Mouse (Mus musculus): Measurements from ENCODE around the gene Egfl6. TPM values are rescaled to one million over a fixed set of nuclear protein-coding genes. Genes with fewer than 3 reads are reported as not detected.
"Not testable (repeated sequence)": the region's sequence is repeated elsewhere in the genome, so short reads cannot be mapped to it uniquely, and the experiment has no call there.

Gene Egfl6
- polyA plus RNA-seq, 1 experiment from 2014 or later, result 1.6 TPM

GRCm38 (mm10) chrX:166531671-166532070 is 53.8 kb downstream of the Egfl6 start:
- H3K4me1 ChIP-seq (ENCODE audit: control insufficient read depth, insufficient read depth, low read length), result no peaks in the 10 kb centered on the region
- no peak overlapping the region for H3K27ac ChIP-seq (replicated peaks; ENCODE audit: low read depth, low read length)
- H3K36me3 ChIP-seq (ENCODE audit: control insufficient read depth, insufficient read depth, low read length), result no peaks in the 10 kb centered on the region
- H3K27me3 ChIP-seq (ENCODE audit: control insufficient read depth, insufficient read depth, low read length), result no peaks in the 10 kb centered on the region
- H3K9me3 ChIP-seq (ENCODE audit: control insufficient read depth, low read length), result no peaks in the 10 kb centered on the region
- H3K4me2 ChIP-seq (ENCODE audit: low read length), result no peak overlapping the region
- ATAC-seq (ENCODE audit: low FRiP score, low TSS enrichment) (no peak), DNase-seq (no peak)
- H3K4me3 ChIP-seq (replicated peaks; ENCODE audit: low read depth, low read length), result no peak overlapping the region
- no peak overlapping the region for H3K9ac ChIP-seq (replicated peaks; ENCODE audit: low read length)
- 36% methylated on average over 6 of the region's 6 CpGs for WGBS

- no peaks in the 10 kb centered on the region for H3K9me3 ChIP-seq (ENCODE audit: control insufficient read depth, low read length)
- no peak for DNase-seq
- no peak overlapping the region for H3K9ac ChIP-seq (replicated peaks; ENCODE audit: low read length)
- no peaks in the 10 kb centered on the region for H3K36me3 ChIP-seq (ENCODE audit: control insufficient read depth, insufficient read depth, low read length)
- H3K27ac ChIP-seq (replicated peaks; ENCODE audit: low read depth, low read length), result no peak overlapping the region
- H3K4me2 ChIP-seq (ENCODE audit: low read length), result no peak overlapping the region
- H3K4me3 ChIP-seq (replicated peaks; ENCODE audit: low read depth, low read length), result no peak overlapping the region
- H3K27me3 ChIP-seq (ENCODE audit: control insufficient read depth, insufficient read depth, low read length), result no peaks in the 10 kb centered on the region
- ATAC-seq (ENCODE audit: low FRiP score, low TSS enrichment), result no peak
- H3K4me1 ChIP-seq (ENCODE audit: control insufficient read depth, insufficient read depth, low read length), result no peaks in the 10 kb centered on the region
- WGBS, result 84% methylated on average over 3 of the region's 3 CpGs
These were observed 57.4 kb downstream of the Egfl6 start for GRCm38 (mm10) chrX:166528126-166528525.

GRCm38 (mm10) chrX:166525637-166526315 is 59.7 kb downstream of the Egfl6 start:
- no peak for DNase-seq
- Histone ChIP-seq H3K4me2 (ENCODE audit: low read length) (no peak overlapping the region), H3K4me3 (replicated peaks; ENCODE audit: low read depth, low read length) (no peak overlapping the region), H3K27me3 (ENCODE audit: control insufficient read depth, insufficient read depth, low read length) (no peaks in the 10 kb centered on the region), H3K9me3 (ENCODE audit: control insufficient read depth, low read length) (no peaks in the 10 kb centered on the region), H3K27ac (replicated peaks; ENCODE audit: low read depth, low read length) (no peak overlapping the region), H3K4me1 (ENCODE audit: control insufficient read depth, insufficient read depth, low read length) (no peaks in the 10 kb centered on the region), H3K9ac (replicated peaks; ENCODE audit: low read length) (no peak overlapping the region), H3K36me3 (ENCODE audit: control insufficient read depth, insufficient read depth, low read length) (no peaks in the 10 kb centered on the region)
- 94% methylated on average over 2 of the region's 2 CpGs for WGBS
- ATAC-seq (ENCODE audit: low FRiP score, low TSS enrichment), result no peak

- no peaks in the 10 kb centered on the region for H3K36me3 ChIP-seq (ENCODE audit: control insufficient read depth, insufficient read depth, low read length)
- no peak overlapping the region for H3K9ac ChIP-seq (replicated peaks; ENCODE audit: low read length)
- H3K4me2 ChIP-seq (ENCODE audit: low read length), result no peak overlapping the region
- ATAC-seq (ENCODE audit: low FRiP score, low TSS enrichment) (no peak), DNase-seq (no peak)
- H3K27ac ChIP-seq (replicated peaks; ENCODE audit: low read depth, low read length), result no peak overlapping the region
- no peak overlapping the region for H3K4me3 ChIP-seq (replicated peaks; ENCODE audit: low read depth, low read length)
- H3K4me1 ChIP-seq (ENCODE audit: control insufficient read depth, insufficient read depth, low read length), result no peaks in the 10 kb centered on the region
- 80% methylated on average over 5 of the region's 5 CpGs for WGBS
- no peaks in the 10 kb centered on the region for H3K27me3 ChIP-seq (ENCODE audit: control insufficient read depth, insufficient read depth, low read length)
- no peaks in the 10 kb centered on the region for H3K9me3 ChIP-seq (ENCODE audit: control insufficient read depth, low read length)
These were observed 64.7 kb downstream of the Egfl6 start for GRCm38 (mm10) chrX:166520782-166521181.

GRCm38 (mm10) chrX:166518345-166518744 is 67.2 kb downstream of the Egfl6 start, which contains the start of gene Tceanc:
Gene Tceanc (minus strand): TSS chrX:166518567.
- ATAC-seq (ENCODE audit: low FRiP score, low TSS enrichment), result no peak
- Histone ChIP-seq H3K27ac (replicated peaks; ENCODE audit: low read depth, low read length) (no peak within 1 kb of the TSS), H3K4me3 (replicated peaks; ENCODE audit: low read depth, low read length) (no peak within 1 kb of the TSS), H3K9me3 (ENCODE audit: control insufficient read depth, low read length) (no peaks in the 10 kb centered on the region), H3K4me1 (ENCODE audit: control insufficient read depth, insufficient read depth, low read length) (no peaks in the 10 kb centered on the region), H3K27me3 (ENCODE audit: control insufficient read depth, insufficient read depth, low read length) (no peaks in the 10 kb centered on the region), H3K36me3 (ENCODE audit: control insufficient read depth, insufficient read depth, low read length) (no peaks in the 10 kb centered on the region), H3K4me2 (ENCODE audit: low read length) (no peak within 1 kb of the TSS), H3K9ac (replicated peaks; ENCODE audit: low read length) (no peak within 1 kb of the TSS)
- 80% methylated on average over 16 of the region's 16 CpGs for WGBS
- peak; percentile 3 for DNase-seq

GRCm38 (mm10) chrX:166516631-166517030 is 68.9 kb downstream of the Egfl6 start:
- Histone ChIP-seq H3K9me3 (ENCODE audit: control insufficient read depth, low read length) (no peaks in the 10 kb centered on the region), H3K9ac (replicated peaks; ENCODE audit: low read length) (no peak overlapping the region), H3K4me1 (ENCODE audit: control insufficient read depth, insufficient read depth, low read length) (no peaks in the 10 kb centered on the region), H3K36me3 (ENCODE audit: control insufficient read depth, insufficient read depth, low read length) (no peaks in the 10 kb centered on the region), H3K4me2 (ENCODE audit: low read length) (no peak overlapping the region), H3K27me3 (ENCODE audit: control insufficient read depth, insufficient read depth, low read length) (no peaks in the 10 kb centered on the region), H3K4me3 (replicated peaks; ENCODE audit: low read depth, low read length) (no peak overlapping the region), H3K27ac (replicated peaks; ENCODE audit: low read depth, low read length) (no peak overlapping the region)
- ATAC-seq (ENCODE audit: low FRiP score, low TSS enrichment) (no peak), DNase-seq (no peak)
- 78% methylated on average over 1 of the region's 1 CpGs for WGBS

- no peaks in the 10 kb centered on the region for H3K9me3 ChIP-seq (ENCODE audit: control insufficient read depth, low read length)
- DNase-seq (no peak), ATAC-seq (ENCODE audit: low FRiP score, low TSS enrichment) (no peak)
- H3K36me3 ChIP-seq (ENCODE audit: control insufficient read depth, insufficient read depth, low read length), result no peaks in the 10 kb centered on the region
- no peak overlapping the region for H3K27ac ChIP-seq (replicated peaks; ENCODE audit: low read depth, low read length)
- H3K4me2 ChIP-seq (ENCODE audit: low read length), result no peak overlapping the region
- H3K27me3 ChIP-seq (ENCODE audit: control insufficient read depth, insufficient read depth, low read length), result no peaks in the 10 kb centered on the region
- H3K4me1 ChIP-seq (ENCODE audit: control insufficient read depth, insufficient read depth, low read length), result no peaks in the 10 kb centered on the region
- H3K9ac ChIP-seq (replicated peaks; ENCODE audit: low read length), result no peak overlapping the region
- 87% methylated on average over 3 of the region's 3 CpGs for WGBS
- H3K4me3 ChIP-seq (replicated peaks; ENCODE audit: low read depth, low read length), result no peak overlapping the region
These were observed 69.6 kb downstream of the Egfl6 start for GRCm38 (mm10) chrX:166515923-166516322.

GRCm38 (mm10) chrX:166514035-166514434 is 71.5 kb downstream of the Egfl6 start:
- not testable (repeated sequence) for H3K4me1 ChIP-seq (ENCODE audit: control insufficient read depth, insufficient read depth, low read length); H3K27ac ChIP-seq (replicated peaks; ENCODE audit: low read depth, low read length); H3K9ac ChIP-seq (replicated peaks; ENCODE audit: low read length); DNase-seq; H3K4me3 ChIP-seq (replicated peaks; ENCODE audit: low read depth, low read length); H3K9me3 ChIP-seq (ENCODE audit: control insufficient read depth, low read length); H3K36me3 ChIP-seq (ENCODE audit: control insufficient read depth, insufficient read depth, low read length); H3K27me3 ChIP-seq (ENCODE audit: control insufficient read depth, insufficient read depth, low read length); ATAC-seq (ENCODE audit: low FRiP score, low TSS enrichment)
- WGBS, result 25% methylated on average over 12 of the region's 12 CpGs
- peak overlapping the region; percentile 22; the same call in 1 of the 2 replicates for H3K4me2 ChIP-seq (ENCODE audit: low read length)

GRCm38 (mm10) chrX:166512071-166512470 is 73.4 kb downstream of the Egfl6 start:
- DNase-seq, result no peak
- no peak overlapping the region for H3K27ac ChIP-seq (replicated peaks; ENCODE audit: low read depth, low read length)
- no peaks in the 10 kb centered on the region for H3K9me3 ChIP-seq (ENCODE audit: control insufficient read depth, low read length)
- no peak overlapping the region for H3K4me3 ChIP-seq (replicated peaks; ENCODE audit: low read depth, low read length)
- H3K36me3 ChIP-seq (ENCODE audit: control insufficient read depth, insufficient read depth, low read length), result no peaks in the 10 kb centered on the region
- ATAC-seq (ENCODE audit: low FRiP score, low TSS enrichment), result no peak
- WGBS, result 90% methylated on average over 4 of the region's 4 CpGs
- H3K4me1 ChIP-seq (ENCODE audit: control insufficient read depth, insufficient read depth, low read length), result peaks cover 7% of the 10 kb centered on the region; the same call in 1 of the 2 replicates
- H3K9ac ChIP-seq (replicated peaks; ENCODE audit: low read length), result no peak overlapping the region
- no peaks in the 10 kb centered on the region for H3K27me3 ChIP-seq (ENCODE audit: control insufficient read depth, insufficient read depth, low read length)
- no peak overlapping the region for H3K4me2 ChIP-seq (ENCODE audit: low read length)

Measured in midbrain, embryonic 14.5 days (tissue).